Mouse (Mus musculus) testis, adult 2 months (tissue): ENCODE results near the gene Gm20388.

Experiments
- CTCF ChIP-seq: fragments of 200-500 bp; IDR thresholded peaks from 2 replicates; pipeline ENCODE4 v1.5.1; 2012; ENCODE audit warnings: low read depth, mild to moderate bottlenecking, inconsistent platforms, low read length, moderate library complexity; ENCODE audit not compliant: control insufficient read depth, insufficient read depth, insufficient replicate concordance
- POLR2A ChIP-seq: fragments of 200-500 bp; IDR thresholded peaks from 2 replicates; pipeline ENCODE4 v1.6.1; 2012; ENCODE audit warnings: low read depth, mild to moderate bottlenecking, inconsistent platforms, low read length, moderate library complexity; ENCODE audit not compliant: control insufficient read depth

DNA sequence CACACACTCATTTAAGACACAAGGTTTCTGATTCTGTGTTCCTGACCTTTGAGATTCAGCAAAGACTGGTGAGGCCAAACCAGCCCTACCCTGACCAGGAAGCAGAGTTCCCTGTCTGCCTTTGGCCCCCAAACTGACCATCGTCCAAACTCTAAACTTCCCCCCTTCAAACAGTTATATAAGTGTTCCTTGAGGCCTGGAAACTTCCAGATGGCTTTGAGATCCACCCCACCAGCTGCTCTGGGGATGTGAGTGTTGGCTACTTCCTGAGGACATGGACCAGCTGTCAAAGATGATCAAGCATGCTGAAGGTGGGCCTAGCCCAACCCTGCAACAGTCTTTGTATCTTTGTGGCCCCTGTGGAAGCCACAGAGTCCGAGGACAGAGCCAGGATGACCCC lies 146.4 kb downstream of the Gm20388 start:
- TF ChIP-seq POLR2A (no peak), CTCF (no peak)
